ENCODE assay signal across 21 mouse cellular contexts in genomic region chr1:25682118-25682517, GRCm38 (mm10).
DNase-seq lines count a peak whose midpoint lies in the region; ATAC-seq and TF ChIP-seq lines count a peak whose summit lies in the region.
"Had no signal": no experiment of that assay in that cellular context is flagged by ENCODE, and none has a peak within 500 bp of the region (broad histone marks: within the 10 kb centered on the region; RNA-seq: fewer than 3 reads in every experiment).

No protein-coding gene starts in this region.

- no peaks in the 10 kb centered on the region for H3K36me3 ChIP-seq in stomach, embryonic 16.5 days (ENCODE audit: control insufficient read depth, insufficient read depth, low read length)
- H3K36me3 ChIP-seq in stomach, postnatal 0 days (ENCODE audit: control insufficient read depth, insufficient read depth, low read length), result no peaks in the 10 kb centered on the region
- H3K36me3 ChIP-seq in forebrain, embryonic 10.5 days (replicated peaks), result no peaks in the 10 kb centered on the region
- H3K36me3 ChIP-seq: embryonic facial prominence, embryonic 13.5 days; heart, embryonic 13.5 days; limb, embryonic 13.5 days; liver, embryonic 13.5 days had no signal

- no peak overlapping the region for H3K9ac ChIP-seq in stomach, embryonic 16.5 days (ENCODE audit: low read length)
- H3K9ac ChIP-seq in stomach, postnatal 0 days (ENCODE audit: low read length), result no peak overlapping the region
- H3K9ac ChIP-seq: embryonic facial prominence, embryonic 13.5 days; forebrain, postnatal 0 days; heart, embryonic 13.5 days; hindbrain, embryonic 14.5 days; limb, embryonic 13.5 days; liver, embryonic 13.5 days; lung, embryonic 14.5 days had no signal

- H3K4me1 ChIP-seq in stomach, embryonic 16.5 days (ENCODE audit: control insufficient read depth, insufficient read depth, low read length), result no peaks in the 10 kb centered on the region
- H3K4me1 ChIP-seq in stomach, postnatal 0 days (replicated peaks; ENCODE audit: control insufficient read depth, insufficient read depth), result no peaks in the 10 kb centered on the region
- no peaks in the 10 kb centered on the region for H3K4me1 ChIP-seq in forebrain, embryonic 10.5 days
- H3K4me1 ChIP-seq: embryonic facial prominence, embryonic 13.5 days; heart, embryonic 13.5 days; limb, embryonic 13.5 days; liver, embryonic 13.5 days had no signal

- no peaks in the 10 kb centered on the region for H3K9me3 ChIP-seq in stomach, embryonic 16.5 days (replicated peaks; ENCODE audit: control insufficient read depth, low read length)
- no peaks in the 10 kb centered on the region for H3K9me3 ChIP-seq in stomach, postnatal 0 days (ENCODE audit: control insufficient read depth, low read length)
- no peaks in the 10 kb centered on the region for H3K9me3 ChIP-seq in forebrain, embryonic 10.5 days
- H3K9me3 ChIP-seq: embryonic facial prominence, embryonic 13.5 days; heart, embryonic 13.5 days; limb, embryonic 13.5 days; liver, embryonic 13.5 days had no signal

- no peaks in the 10 kb centered on the region for H3K27me3 ChIP-seq in stomach, embryonic 16.5 days (ENCODE audit: control insufficient read depth, insufficient read depth, low read length)
- H3K27me3 ChIP-seq in stomach, postnatal 0 days (ENCODE audit: control insufficient read depth, insufficient read depth, low read length), result no peaks in the 10 kb centered on the region
- no peaks in the 10 kb centered on the region for H3K27me3 ChIP-seq in forebrain, embryonic 10.5 days (ENCODE audit: poor library complexity, severe bottlenecking)
- H3K27me3 ChIP-seq: CH12.LX; embryonic facial prominence, embryonic 13.5 days; heart, embryonic 13.5 days; limb, embryonic 13.5 days; liver, embryonic 13.5 days had no signal

- WGBS in stomach, embryonic 16.5 days, result 45% methylated on average over 3 of the region's 3 CpGs
- WGBS in stomach, postnatal 0 days, result 41% methylated on average over 3 of the region's 3 CpGs
- WGBS in forebrain, embryonic 10.5 days, result 87% methylated on average over 3 of the region's 3 CpGs

- H3K4me3 ChIP-seq in stomach, embryonic 16.5 days (replicated peaks; ENCODE audit: low read length), result no peak overlapping the region
- no peak overlapping the region for H3K4me3 ChIP-seq in stomach, postnatal 0 days (ENCODE audit: low read depth, low read length)
- no peak overlapping the region for H3K4me3 ChIP-seq in forebrain, embryonic 10.5 days
- H3K4me3 ChIP-seq: embryonic facial prominence, embryonic 13.5 days; heart, embryonic 13.5 days; limb, embryonic 13.5 days; liver, embryonic 13.5 days had no signal

- no peak overlapping the region for H3K27ac ChIP-seq in stomach, embryonic 16.5 days (ENCODE audit: low read length)
- no peak overlapping the region for H3K27ac ChIP-seq in stomach, postnatal 0 days (replicated peaks)
- H3K27ac ChIP-seq in forebrain, embryonic 10.5 days, result no peak overlapping the region
- H3K27ac ChIP-seq: embryonic facial prominence, embryonic 13.5 days; heart, embryonic 13.5 days; hindbrain, embryonic 14.5 days; limb, embryonic 13.5 days; liver, embryonic 13.5 days had no signal

- H3K4me2 ChIP-seq in stomach, embryonic 16.5 days (ENCODE audit: low read depth, low read length), result no peak overlapping the region
- H3K4me2 ChIP-seq in stomach, postnatal 0 days (replicated peaks; ENCODE audit: low read depth), result no peak overlapping the region
- H3K4me2 ChIP-seq: embryonic facial prominence, embryonic 13.5 days; heart, embryonic 13.5 days; hindbrain, embryonic 14.5 days; limb, embryonic 13.5 days; liver, embryonic 13.5 days; lung, embryonic 14.5 days had no signal

- DNase-seq in layer of hippocampus, adult 18-20 months (ENCODE audit: low spot score in 2 of 2), result peak; percentile 37 to 71
- DNase-seq in layer of hippocampus, postnatal 36 days, result no peak
- no peak for DNase-seq in stomach, postnatal 0 days (ENCODE audit: low spot score)
- peak; percentile 20 to 23 for DNase-seq in cerebellum, postnatal 14 days
- no peak for DNase-seq in forebrain, embryonic 10.5 days (ENCODE audit: extremely low spot score, low spot score)
- no peak for DNase-seq in gastrocnemius, adult 18-20 months (ENCODE audit: low spot score)
- DNase-seq: adrenal gland, postnatal 25 days; forebrain, postnatal 0 days; kidney, adult 8-10 months; kidney, postnatal 25 days; liver, embryonic 13.5 days; lung, embryonic 14.5 days; lung, postnatal 36 days; thymus, adult 18-20 months; thymus, postnatal 4 days had no signal

- ATAC-seq in stomach, embryonic 16.5 days (ENCODE audit: insufficient read depth, low FRiP score), result 0 out of 2 replicates have a peak, but pooled peaks have one; percentile 13
- ATAC-seq in stomach, postnatal 0 days (ENCODE audit: low FRiP score, low TSS enrichment), result no peak
- ATAC-seq: forebrain, postnatal 0 days had no signal

- no peak for TF ChIP-seq CTCF in stomach, postnatal 0 days (IDR thresholded peaks at IDR 0.05; ENCODE audit: low read depth)

- TF ChIP-seq EP300 in stomach, postnatal 0 days (optimal IDR thresholded peaks at IDR 0.05), result no peak

Comparison
In these comparisons a context has a peak if more than half of its experiments do, and no peak if none do; other contexts are left out.
1. DNase-seq: peak in layer of hippocampus, adult 18-20 months (2 of 2) and cerebellum, postnatal 14 days (2 of 2); none in layer of hippocampus, postnatal 36 days (0 of 2), stomach, postnatal 0 days (single experiment), forebrain, embryonic 10.5 days (single experiment) and gastrocnemius, adult 18-20 months (single experiment).